8 mouse cellular contexts compared by ENCODE assay signal in genomic region chr14:30550232-30551070, GRCm38 (mm10). TPM values are rescaled to one million over a fixed set of nuclear protein-coding genes. Genes with fewer than 3 reads are reported as not detected.
DNase-seq lines count a peak whose midpoint lies in the region; ATAC-seq and TF ChIP-seq lines count a peak whose summit lies in the region.

No protein-coding gene starts in this region.

- H3K9me3 ChIP-seq in CH12.LX (replicated peaks; ENCODE audit: low read length), result no peaks in the 10 kb centered on the region
- H3K9me3 ChIP-seq in forebrain, embryonic 15.5 days, result no peaks in the 10 kb centered on the region
- H3K9me3 ChIP-seq in liver, embryonic 16.5 days (replicated peaks; ENCODE audit: control insufficient read depth, low read length), result no peaks in the 10 kb centered on the region

- peak overlapping the region; percentile 92 for H3K9ac ChIP-seq in CH12.LX (ENCODE audit: insufficient read depth, low read depth)
- H3K9ac ChIP-seq in forebrain, embryonic 15.5 days (replicated peaks), result peak overlapping the region; percentile 80
- H3K9ac ChIP-seq in liver, embryonic 16.5 days (ENCODE audit: low read depth, low read length), result peak overlapping the region; percentile 81

- no peak for TF ChIP-seq CTCF in gastrocnemius, adult 2 months (IDR thresholded peaks at IDR 0.05)
- no peak for TF ChIP-seq CTCF in CH12.LX (conservative IDR thresholded peaks at IDR 0.05 in 1 of 2, IDR thresholded peaks at IDR 0.05 in 1 of 2; ENCODE audit: low read depth in 2 of 2, low read length in 2 of 2)

- H3K27me3 ChIP-seq in CH12.LX (replicated peaks), result no peaks in the 10 kb centered on the region
- H3K27me3 ChIP-seq in forebrain, embryonic 15.5 days, result no peaks in the 10 kb centered on the region
- H3K27me3 ChIP-seq in liver, embryonic 16.5 days (ENCODE audit: control insufficient read depth, insufficient read depth, low read depth, low read length), result no peaks in the 10 kb centered on the region

- TF ChIP-seq POLR2A in CH12.LX (IDR thresholded peaks at IDR 0.05; ENCODE audit: low read depth, low read length), result no peak

- ATAC-seq in forebrain, embryonic 15.5 days (replicated peaks), result no peak
- no peak for ATAC-seq in liver, embryonic 16.5 days (ENCODE audit: low read depth)

- H3K4me2 ChIP-seq in CH12.LX (ENCODE audit: insufficient read depth, low read depth, poor library complexity, severe bottlenecking), result peak overlapping the region; percentile 96
- peak overlapping the region; percentile 67 for H3K4me2 ChIP-seq in forebrain, embryonic 15.5 days (replicated peaks)
- peak overlapping the region; percentile 90 for H3K4me2 ChIP-seq in liver, embryonic 16.5 days (ENCODE audit: low read depth, low read length)

- no peak for TF ChIP-seq EP300 in CH12.LX (IDR thresholded peaks at IDR 0.05; ENCODE audit: low read length)

- H3K4me1 ChIP-seq in CH12.LX (ENCODE audit: control insufficient read depth in 1 of 2, insufficient read depth in 2 of 2), result peaks cover 12 to 57% of the 10 kb centered on the region in 2 experiments
- peaks cover 29% of the 10 kb centered on the region for H3K4me1 ChIP-seq in forebrain, embryonic 15.5 days
- H3K4me1 ChIP-seq in liver, embryonic 16.5 days (ENCODE audit: control insufficient read depth, low read depth, low read length), result peaks cover 39% of the 10 kb centered on the region

- peak overlapping the region; percentile 77 for H3K4me3 ChIP-seq in gastrocnemius, adult 2 months
- peak overlapping the region; percentile 78 to 97 (median 94) for H3K4me3 ChIP-seq in CH12.LX (replicated peaks in 1 of 3; ENCODE audit: low read depth in 2 of 3, low read length in 2 of 3, poor library complexity in 1 of 3)
- peak overlapping the region; percentile 78 for H3K4me3 ChIP-seq in forebrain, embryonic 15.5 days
- peak overlapping the region; percentile 78 for H3K4me3 ChIP-seq in liver, embryonic 16.5 days (ENCODE audit: low read depth, low read length)

- DNase-seq in gastrocnemius, adult 2 months, result no peak
- DNase-seq in gastrocnemius, adult 18-20 months (ENCODE audit: low spot score), result no peak
- DNase-seq in CH12.LX (ENCODE audit: extremely low read depth), result no peak
- no peak for DNase-seq in cerebellum, postnatal 14 days
- no peak for DNase-seq in thymus, postnatal 14 days
- DNase-seq in embryo, embryonic 10 days (ENCODE audit: low spot score), result no peak

- 24% methylated on average over 8 of the region's 8 CpGs for WGBS in forebrain, embryonic 15.5 days
- WGBS in liver, embryonic 16.5 days (ENCODE audit: insufficient replicate concordance), result 19% methylated on average over 8 of the region's 8 CpGs

- H3K36me3 ChIP-seq in CH12.LX (replicated peaks in 1 of 2; ENCODE audit: control insufficient read depth in 1 of 2, insufficient read depth in 1 of 2, low read length in 1 of 2), result peaks cover 0 to 31% of the 10 kb centered on the region in 2 experiments
- H3K36me3 ChIP-seq in forebrain, embryonic 15.5 days, result 0 out of 2 replicates have a peak, but pooled peaks cover 3% of the 10 kb centered on the region
- peaks cover 3% of the 10 kb centered on the region for H3K36me3 ChIP-seq in liver, embryonic 16.5 days (ENCODE audit: control insufficient read depth, insufficient read depth)

- intact Hi-C loops in gastrocnemius, adult 2 months (cut with DNase I), result no loop called here

- in situ Hi-C loops in CH12.LX (cut with MboI; ENCODE audit: low pct_ligation_motif_present, low pct_unique_long_range_greater_than_20kb, low sequenced_read_pairs), result no loop called here

- no peak for TF ChIP-seq RAD21 in CH12.LX (IDR thresholded peaks at IDR 0.05; ENCODE audit: low read depth, low read length)

- peaks cover 61% of the 10 kb centered on the region for H3K79me2 ChIP-seq in CH12.LX (replicated peaks; ENCODE audit: control insufficient read depth, extremely low read depth, insufficient read depth, poor library complexity, severe bottlenecking)

- H3K27ac ChIP-seq in gastrocnemius, adult 2 months, result peak overlapping the region; percentile 91; the same call in 1 of the 2 replicates
- no peak overlapping the region for H3K27ac ChIP-seq in CH12.LX (ENCODE audit: insufficient read depth, low read depth)
- peak overlapping the region; percentile 89 for H3K27ac ChIP-seq in forebrain, embryonic 15.5 days (replicated peaks)
- peak overlapping the region; percentile 95 for H3K27ac ChIP-seq in liver, embryonic 16.5 days (ENCODE audit: low read length)

- dilution Hi-C loops in CH12.LX (cut with MboI; ENCODE audit: extremely low pct_ligation_motif_present, extremely low pct_unique_long_range_greater_than_20kb, low sequenced_read_pairs), result no loop called here

TF ChIP-seq in CH12.LX, 34 proteins besides CTCF, POLR2A, EP300 and RAD21:
- peak; percentile 63; the same call in 1 of the 2 replicates for TF ChIP-seq MXI1 (IDR thresholded peaks at IDR 0.05; ENCODE audit: low read depth, low read length)
- 0 out of 2 replicates have a peak, but pooled peaks have one; percentile 11 for TF ChIP-seq UBTF (IDR thresholded peaks at IDR 0.05; ENCODE audit: low read depth, low read length)
- TF ChIP-seq ZKSCAN1 (IDR thresholded peaks at IDR 0.05; ENCODE audit: borderline replicate concordance, low read depth, low read length), result peak; percentile 45; the same call in 1 of the 2 replicates
- no peak for TF ChIP-seq JUN (IDR thresholded peaks at IDR 0.05; ENCODE audit: insufficient read depth, low read depth, low read length)

RNA-seq across cellular contexts. Expression of gene Tkt, which starts 2.3 kb away (rescaled TPM):
- 10 to 100 TPM in 1 of 2 experiments, 1 to 10 TPM in 1; 8.0 to 15.0 TPM for total RNA-seq in gastrocnemius, adult 2 months (2021)
- total RNA-seq in gastrocnemius, adult 18-20 months (2021), result 10 to 100 TPM; 10.8 to 10.9 TPM
- 432 and 450 TPM in 2 replicates for total RNA-seq in CH12.LX (2012; rRNA removed)
- 420 and 456 TPM in 2 replicates for total RNA-seq in CH12.LX (2014; rRNA removed)
- polyA plus RNA-seq in CH12.LX (2012; ENCODE audit: insufficient read length, low read depth), result 735 and 837 TPM in 2 replicates
- 327 and 333 TPM in 2 replicates for polyA plus RNA-seq in forebrain, embryonic 15.5 days (2015; fragmentation: Nextera tagmentation; extraction: Ambion mirVana)
- 175 and 178 TPM in 2 replicates for polyA plus RNA-seq in liver, embryonic 16.5 days (2015; fragmentation: Nextera tagmentation; extraction: Ambion mirVana)

RNA-seq across cellular contexts. Expression of gene Cacna1d, which starts 59.2 kb away (rescaled TPM):
- under 1 TPM; 0.36 to 0.38 TPM for total RNA-seq in gastrocnemius, adult 2 months (2021)
- total RNA-seq in gastrocnemius, adult 18-20 months (2021), result under 1 TPM; 0.26 to 0.37 TPM
- total RNA-seq in CH12.LX (2012; rRNA removed) (0.04 and 0.17 TPM in 2 replicates), CH12.LX (2014; rRNA removed) (0.08 and 0.14 TPM in 2 replicates)
- polyA plus RNA-seq in CH12.LX (2012; ENCODE audit: insufficient read length, low read depth), result 0.63 and 0.66 TPM in 2 replicates
- polyA plus RNA-seq in forebrain, embryonic 15.5 days (2015; fragmentation: Nextera tagmentation; extraction: Ambion mirVana), result 7.1 and 8.2 TPM in 2 replicates
- polyA plus RNA-seq in liver, embryonic 16.5 days (2015; fragmentation: Nextera tagmentation; extraction: Ambion mirVana), result 0.12 and 0.35 TPM in 2 replicates

Comparison
In these comparisons a context has a peak if more than half of its experiments do, and no peak if none do; other contexts are left out.
1. RNA of gene Tkt, which starts 2.3 kb away (total RNA-seq): 420 to 456 TPM in CH12.LX; 8.0 to 15.0 TPM in gastrocnemius, adult 2 months and 10.8 to 10.9 TPM in gastrocnemius, adult 18-20 months; every median in the first group is over 10 times any median in the second.
2. Peak in every context shown above with its lines, with median percentiles within 50 percentile points of each other: H3K4me3 ChIP-seq, H3K4me2 ChIP-seq and H3K9ac ChIP-seq.